Mouse (Mus musculus): ENCODE measurements at regions not wholly inside any gene's neighbourhood (a gene's known extent, or its start where the extent isn't known, plus 50 kb on each side); places are given as distances from the start of the nearest gene placed in this dataset.

GRCm38 (mm10) chr15:64613503-64613902 lies 204.0 kb upstream of the Gm21798 start:
- H3K27me3 ChIP-seq (ENCODE audit: control insufficient read depth in 1 of 2, insufficient read depth in 2 of 2, low read length in 2 of 2), result no peaks in the 10 kb centered on the region; a peak in 2 of 4 replicates
- no peaks in the 10 kb centered on the region for H3K79me2 ChIP-seq (ENCODE audit: control insufficient read depth, insufficient read depth, low read length, poor library complexity)
- TF ChIP-seq CHD2 (IDR thresholded peaks at IDR 0.05; ENCODE audit: low read length) (no peak), UBTF (IDR thresholded peaks at IDR 0.05; ENCODE audit: borderline replicate concordance, insufficient read depth, low read depth, low read length) (no peak), GATA1 (IDR thresholded peaks at IDR 0.05; ENCODE audit: low read depth, low read length) (no peak), NRF1 (IDR thresholded peaks at IDR 0.05; ENCODE audit: insufficient read depth, low read depth, low read length, poor library complexity, severe bottlenecking) (no peak), POLR2AphosphoS5 (IDR thresholded peaks at IDR 0.05; ENCODE audit: borderline replicate concordance, low read depth, low read length) (no peak), POLR2A (IDR thresholded peaks at IDR 0.05; ENCODE audit: control insufficient read depth in 1 of 2, insufficient read depth in 1 of 2, low read depth in 1 of 2, low read length in 2 of 2, poor library complexity in 1 of 2) (no peak), SMC3 (IDR thresholded peaks at IDR 0.05; ENCODE audit: low read depth, low read length) (no peak), EP300 (IDR thresholded peaks at IDR 0.05; ENCODE audit: low read depth in 1 of 2, low read length in 2 of 2) (no peak), ZMIZ1 (IDR thresholded peaks at IDR 0.05; ENCODE audit: low read depth, low read length) (no peak), KAT2A (conservative IDR thresholded peaks at IDR 0.05; ENCODE audit: low read depth, low read length) (no peak), JUND (IDR thresholded peaks at IDR 0.05; ENCODE audit: low read depth, low read length) (no peak), ELF1 (IDR thresholded peaks at IDR 0.05; ENCODE audit: low read depth, low read length) (no peak), MEF2A (IDR thresholded peaks at IDR 0.05; ENCODE audit: extremely low read depth, insufficient replicate concordance, low read depth, low read length, poor library complexity, severe bottlenecking) (no peak), ZKSCAN1 (IDR thresholded peaks at IDR 0.05; ENCODE audit: low read depth, low read length) (no peak), MXI1 (IDR thresholded peaks at IDR 0.05; ENCODE audit: low read depth, low read length) (no peak)
- H3K36me3 ChIP-seq (ENCODE audit: control insufficient read depth in 1 of 2, insufficient read depth in 2 of 2, low read length in 2 of 2), result no peaks in the 10 kb centered on the region
- H3K4me1 ChIP-seq (ENCODE audit: control insufficient read depth in 1 of 2, insufficient read depth in 2 of 2, low read length in 2 of 2), result no peaks in the 10 kb centered on the region
- H3K27ac ChIP-seq (ENCODE audit: control insufficient read depth, low read depth, low read length), result no peak overlapping the region
- no peaks in the 10 kb centered on the region for H3K9me3 ChIP-seq (replicated peaks; ENCODE audit: insufficient read depth, low read length)
- no peak overlapping the region for H3K9ac ChIP-seq (ENCODE audit: control insufficient read depth, low read depth, low read length, poor library complexity, severe bottlenecking)
- DNase-seq (ENCODE audit: low read depth, low spot score), result no peak
- no peak overlapping the region for H3K4me3 ChIP-seq (ENCODE audit: control insufficient read depth in 1 of 2, insufficient read depth in 1 of 2, low read depth in 2 of 2, low read length in 2 of 2)

- Histone ChIP-seq H3K27me3 (ENCODE audit: control insufficient read depth in 1 of 2, insufficient read depth in 2 of 2, low read length in 2 of 2) (no peaks in the 10 kb centered on the region; a peak in 1 of 4 replicates), H3K79me2 (ENCODE audit: control insufficient read depth, insufficient read depth, low read length, poor library complexity) (no peaks in the 10 kb centered on the region), H3K9ac (ENCODE audit: control insufficient read depth, low read depth, low read length, poor library complexity, severe bottlenecking) (no peak overlapping the region), H3K4me1 (ENCODE audit: control insufficient read depth in 1 of 2, insufficient read depth in 2 of 2, low read length in 2 of 2) (no peaks in the 10 kb centered on the region), H3K9me3 (replicated peaks; ENCODE audit: insufficient read depth, low read length) (no peaks in the 10 kb centered on the region), H3K36me3 (ENCODE audit: control insufficient read depth in 1 of 2, insufficient read depth in 2 of 2, low read length in 2 of 2) (no peaks in the 10 kb centered on the region), H3K4me3 (ENCODE audit: control insufficient read depth in 1 of 2, insufficient read depth in 1 of 2, low read depth in 2 of 2, low read length in 2 of 2) (no peak overlapping the region), H3K27ac (ENCODE audit: control insufficient read depth, low read depth, low read length) (no peak overlapping the region)
- TF ChIP-seq SIN3A (IDR thresholded peaks at IDR 0.05; ENCODE audit: low read length) (no peak), MAFK (IDR thresholded peaks at IDR 0.05; ENCODE audit: borderline replicate concordance, low read depth, low read length) (no peak), KAT2A (conservative IDR thresholded peaks at IDR 0.05; ENCODE audit: low read depth, low read length) (no peak), UBTF (IDR thresholded peaks at IDR 0.05; ENCODE audit: borderline replicate concordance, insufficient read depth, low read depth, low read length) (no peak), EP300 (IDR thresholded peaks at IDR 0.05; ENCODE audit: low read depth in 1 of 2, low read length in 2 of 2) (no peak), MEF2A (IDR thresholded peaks at IDR 0.05; ENCODE audit: extremely low read depth, insufficient replicate concordance, low read depth, low read length, poor library complexity, severe bottlenecking) (no peak), TAL1 (IDR thresholded peaks at IDR 0.05; ENCODE audit: low read length) (no peak), SMC3 (IDR thresholded peaks at IDR 0.05; ENCODE audit: low read depth, low read length) (no peak), E2F4 (IDR thresholded peaks at IDR 0.05; ENCODE audit: borderline replicate concordance, low read depth, low read length) (no peak), BHLHE40 (IDR thresholded peaks at IDR 0.05; ENCODE audit: borderline replicate concordance, low read depth, low read length) (no peak), MXI1 (IDR thresholded peaks at IDR 0.05; ENCODE audit: low read depth, low read length) (no peak), POLR2AphosphoS2 (IDR thresholded peaks at IDR 0.05; ENCODE audit: low read length) (no peak), ZMIZ1 (IDR thresholded peaks at IDR 0.05; ENCODE audit: low read depth, low read length) (no peak)
- no peak for DNase-seq (ENCODE audit: low read depth, low spot score)
These were observed 199.0 kb upstream of the Gm21798 start for GRCm38 (mm10) chr15:64618471-64618870.

Data from MEL (cell line).